Mouse (Mus musculus) spleen, embryonic (tissue): Measurements from ENCODE around the gene Dlst.

Experiments
- CTCF ChIA-PET: fragments of 350-600 bp; sonication (Branson Sonifier 250); formaldehyde crosslinking; loops from one replicate; lab custom pipeline; 2022; lab: Charles Lee

Gene Dlst

GRCm38 (mm10) chr12:85178294-85178693 lies 67.7 kb downstream of the Dlst start:
- CTCF ChIA-PET = no interaction called here

DNA sequence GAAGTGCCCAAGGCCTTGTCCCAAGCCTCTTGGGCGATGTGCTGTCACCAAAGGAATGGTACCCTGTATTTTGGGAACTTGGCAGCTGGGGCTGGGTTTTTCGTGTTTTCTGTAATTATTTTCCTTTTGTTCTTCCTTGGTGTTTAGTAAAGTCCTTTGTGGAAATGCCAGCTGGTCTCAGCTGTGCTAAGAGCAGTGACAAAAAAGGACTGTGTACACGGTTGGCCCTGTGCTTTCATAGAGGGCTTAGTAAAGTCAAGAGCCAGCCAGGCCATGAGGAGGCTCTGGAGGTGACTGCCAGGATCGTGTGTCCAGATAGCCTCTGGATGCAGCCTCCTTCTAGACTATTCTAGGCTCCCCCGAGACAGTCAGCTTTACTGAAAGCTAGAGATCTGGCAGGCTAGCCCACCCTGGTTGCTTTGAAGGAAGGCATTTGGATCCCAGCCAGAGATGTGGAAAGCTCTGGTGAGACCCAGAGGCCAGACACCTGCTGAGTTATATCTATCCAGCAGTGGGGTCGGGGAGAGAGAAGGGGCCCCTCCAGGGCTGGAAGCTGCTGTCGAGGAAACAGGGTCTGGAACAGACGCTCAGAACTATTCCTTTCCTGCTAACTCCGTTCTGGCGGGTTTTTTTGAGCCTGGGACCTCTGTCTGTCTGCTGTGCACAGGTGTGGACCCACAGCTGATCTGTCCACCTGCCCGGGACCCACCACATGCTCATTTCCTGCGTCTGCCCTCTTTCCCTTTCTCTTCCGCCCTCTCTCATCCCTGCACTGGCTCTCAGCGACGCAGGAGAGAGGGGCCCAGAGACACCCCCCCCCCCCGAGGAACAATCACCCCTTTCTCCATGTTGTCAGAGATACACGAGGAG lies 71.1 kb downstream of the Dlst start:
- CTCF ChIA-PET = interaction anchor here (0.7 kb wide), 1 partner anchor 38 kb away, joined by 4 read pairs; no protein-coding TSS in a partner anchor

DNA sequence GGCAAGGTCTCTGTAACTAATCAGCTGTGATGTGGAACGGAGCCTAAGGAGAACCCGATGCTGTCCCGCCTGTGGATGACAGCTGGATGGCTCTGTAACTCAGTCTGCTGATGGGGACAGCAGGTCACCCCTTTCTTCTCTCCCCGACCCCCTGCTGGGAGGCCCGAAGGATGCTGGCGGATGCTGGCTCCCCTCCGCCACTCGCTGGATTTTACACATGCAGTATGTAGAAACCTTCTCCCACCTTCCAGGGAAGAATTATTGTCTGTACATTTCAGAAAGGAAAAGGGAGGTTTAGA lies 71.7 kb downstream of the Dlst start:
- CTCF ChIA-PET = no interaction called here

GRCm38 (mm10) chr12:85182898-85183297 lies 72.3 kb downstream of the Dlst start:
- CTCF ChIA-PET = no interaction called here

DNA sequence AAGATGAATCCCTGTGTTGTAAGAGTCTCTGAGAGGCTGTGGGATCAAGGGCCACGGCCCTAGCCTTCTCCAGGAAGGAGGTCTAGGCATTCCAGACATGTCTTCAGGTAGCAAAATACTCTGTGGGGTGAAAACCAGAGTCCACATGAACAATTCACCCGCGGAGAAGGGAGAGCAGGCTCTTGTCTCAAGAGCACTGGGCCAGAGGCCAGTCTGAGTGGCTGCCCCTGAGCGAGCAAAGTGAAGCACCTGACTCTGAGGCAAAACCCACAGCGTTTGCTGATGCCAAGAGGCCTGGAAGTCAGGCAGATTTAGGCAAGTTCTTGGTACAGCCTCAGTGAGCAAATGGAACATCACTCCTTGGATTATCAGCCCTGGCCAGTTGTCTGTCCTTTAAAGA lies 73.5 kb downstream of the Dlst start:
- CTCF ChIA-PET = interaction anchor here (1.3 kb wide), 1 partner anchor 121 kb away, joined by 3 read pairs; no protein-coding TSS in a partner anchor
